Comparison of ENCODE assay signal across 15 mouse cellular contexts in the genomic region with DNA sequence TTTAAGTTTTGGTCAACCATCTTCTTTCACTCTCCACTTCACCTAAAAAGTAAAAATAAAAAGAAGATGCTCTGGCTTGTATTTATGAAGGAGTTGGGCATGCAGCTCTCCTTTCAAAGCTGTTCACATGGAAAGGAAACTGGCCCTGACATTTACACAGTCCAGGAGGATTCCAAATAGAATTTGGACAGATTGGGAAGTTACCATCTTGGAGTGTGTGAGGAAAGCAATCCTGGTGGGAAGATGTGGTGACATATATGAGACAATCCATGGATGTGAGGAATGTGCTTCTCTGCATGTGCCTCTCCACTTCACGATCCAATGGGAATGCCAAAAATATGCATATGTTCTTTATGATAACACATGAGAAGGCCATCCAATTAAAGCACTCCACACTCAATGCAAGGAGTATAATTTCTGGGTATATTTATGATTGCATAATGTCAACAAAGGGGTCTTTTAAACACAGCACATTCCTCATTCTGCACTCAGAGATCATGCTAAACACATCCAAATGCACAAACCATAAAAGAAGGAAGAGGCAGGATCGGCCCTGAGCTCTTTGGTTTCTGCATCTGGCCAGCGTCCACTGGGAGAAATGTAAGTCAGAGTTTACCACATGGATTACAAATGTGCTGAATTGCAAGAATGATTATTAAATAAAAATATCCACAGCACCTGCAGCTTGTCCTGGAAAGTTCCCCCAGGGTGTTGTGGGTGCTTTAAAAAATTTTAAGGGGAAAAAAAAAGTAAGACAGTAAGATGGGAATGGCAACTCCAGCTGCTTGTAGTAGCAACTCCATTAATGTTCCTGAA.
"Had no signal": no experiment of that assay in that cellular context is flagged by ENCODE, and none has a peak within 500 bp of the region (broad histone marks: within the 10 kb centered on the region; RNA-seq: fewer than 3 reads in every experiment).

No protein-coding gene starts in this region.

- H3K9me3 ChIP-seq: kidney, embryonic 15.5 days; limb, embryonic 12.5 days; midbrain, embryonic 10.5 days; neural tube, embryonic 15.5 days had no signal

- H3K4me1 ChIP-seq: kidney, embryonic 15.5 days; midbrain, embryonic 10.5 days; neural tube, embryonic 15.5 days had no signal

- H3K27ac ChIP-seq: kidney, embryonic 15.5 days; left cerebral cortex, adult 2 months; limb, embryonic 12.5 days; midbrain, embryonic 10.5 days; neural tube, embryonic 15.5 days had no signal

- DNase-seq: kidney, adult 2 months; kidney, postnatal 14 days; lung, embryonic 14.5 days; lung, postnatal 10 days; lung, postnatal 4 days; midbrain, embryonic 14.5 days; right cerebral cortex, adult 18-20 months; thymus, postnatal 4 days had no signal

- H3K36me3 ChIP-seq: kidney, embryonic 15.5 days; limb, embryonic 12.5 days; midbrain, embryonic 10.5 days; neural tube, embryonic 15.5 days had no signal

- H3K27me3 ChIP-seq: kidney, embryonic 15.5 days; limb, embryonic 12.5 days; neural tube, embryonic 15.5 days had no signal

- H3K4me3 ChIP-seq: kidney, embryonic 15.5 days; left cerebral cortex, adult 2 months; limb, embryonic 12.5 days; midbrain, embryonic 10.5 days; myocyte; neural tube, embryonic 15.5 days had no signal

- H3K9ac ChIP-seq: kidney, embryonic 15.5 days; limb, embryonic 12.5 days; lung, embryonic 14.5 days; neural tube, embryonic 15.5 days had no signal

- H3K4me2 ChIP-seq: kidney, embryonic 15.5 days; limb, embryonic 12.5 days; liver, embryonic 11.5 days; lung, embryonic 14.5 days; neural tube, embryonic 15.5 days had no signal
